Mouse (Mus musculus): Measurements from ENCODE around the gene Gad1.

DNA sequence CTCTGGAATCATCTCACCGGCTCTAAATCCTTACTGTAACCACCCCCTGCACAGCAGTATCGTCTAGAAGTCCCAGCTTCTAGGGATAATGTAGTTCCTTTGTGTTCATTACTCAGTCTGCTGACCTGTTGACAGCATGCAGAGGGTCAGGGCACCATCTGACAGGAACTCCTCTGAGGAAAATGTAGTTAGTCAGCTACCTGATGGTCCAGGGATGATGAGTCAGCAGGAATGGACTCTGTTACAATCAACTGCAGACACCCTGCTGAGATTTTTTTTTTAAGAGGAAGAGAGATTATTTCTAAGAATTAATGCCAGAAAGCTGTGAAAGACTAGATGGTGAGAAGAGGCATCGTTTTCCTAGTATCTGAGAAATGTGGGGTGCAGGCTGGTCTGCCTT, 63.7 kb downstream of the Gad1 start:
- TF ChIP-seq POLR2A (IDR thresholded peaks at IDR 0.05; ENCODE audit: control insufficient read depth, low read depth, low read length): no peak
- TF ChIP-seq CTCF (IDR thresholded peaks at IDR 0.05; ENCODE audit: control insufficient read depth, insufficient read depth, insufficient replicate concordance, low read depth, low read length): no peak

All from testis, adult 2 months (tissue).